Mouse (Mus musculus): Measurements from ENCODE around the gene Aldh2.
"Not testable (repeated sequence)": the region's sequence is repeated elsewhere in the genome, so short reads cannot be mapped to it uniquely, and the experiment has no call there.

Aldh2 gene

DNA sequence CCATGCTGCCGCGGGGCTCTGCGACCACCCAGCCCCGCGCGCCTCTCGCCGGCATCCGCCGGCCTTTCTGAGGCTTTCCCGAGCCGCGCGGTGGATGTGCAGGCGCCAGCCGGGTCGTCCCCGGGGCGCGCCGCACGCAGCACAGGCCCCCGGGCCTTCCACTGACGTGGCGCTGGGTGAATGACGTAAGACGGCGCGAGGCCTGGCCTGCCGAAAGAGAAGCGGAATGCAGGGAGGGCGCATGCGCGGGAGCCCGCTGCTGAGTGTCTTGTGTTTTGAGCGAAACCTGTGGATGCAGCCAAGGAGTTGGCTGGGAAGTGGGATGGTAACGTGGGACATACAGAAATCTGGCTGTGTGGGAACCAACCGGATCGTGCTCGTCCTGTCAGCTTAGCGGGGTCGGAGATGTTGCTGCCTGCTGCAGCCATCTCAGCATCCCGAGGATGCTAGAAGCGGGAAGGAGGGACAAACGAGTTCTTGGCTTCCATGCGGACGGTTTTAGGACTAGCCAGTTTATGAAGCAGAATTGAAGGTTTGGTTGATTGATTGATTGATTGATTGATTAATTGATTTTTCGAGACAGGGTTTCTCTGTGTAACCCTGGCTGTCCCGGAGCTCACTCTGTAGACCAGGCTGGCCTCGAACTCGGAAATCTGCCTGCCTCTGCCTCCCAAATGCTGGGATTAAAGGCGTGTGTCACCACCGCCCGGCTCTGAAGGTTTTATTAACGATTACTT lies 47.7 kb downstream of the Aldh2 start, which contains the start of gene Mapkapk5:
Gene Mapkapk5, minus strand, starts transcription at position 113 of the 737 bp plus-strand sequence.
- peak; percentile 93 to 97 for DNase-seq

DNA sequence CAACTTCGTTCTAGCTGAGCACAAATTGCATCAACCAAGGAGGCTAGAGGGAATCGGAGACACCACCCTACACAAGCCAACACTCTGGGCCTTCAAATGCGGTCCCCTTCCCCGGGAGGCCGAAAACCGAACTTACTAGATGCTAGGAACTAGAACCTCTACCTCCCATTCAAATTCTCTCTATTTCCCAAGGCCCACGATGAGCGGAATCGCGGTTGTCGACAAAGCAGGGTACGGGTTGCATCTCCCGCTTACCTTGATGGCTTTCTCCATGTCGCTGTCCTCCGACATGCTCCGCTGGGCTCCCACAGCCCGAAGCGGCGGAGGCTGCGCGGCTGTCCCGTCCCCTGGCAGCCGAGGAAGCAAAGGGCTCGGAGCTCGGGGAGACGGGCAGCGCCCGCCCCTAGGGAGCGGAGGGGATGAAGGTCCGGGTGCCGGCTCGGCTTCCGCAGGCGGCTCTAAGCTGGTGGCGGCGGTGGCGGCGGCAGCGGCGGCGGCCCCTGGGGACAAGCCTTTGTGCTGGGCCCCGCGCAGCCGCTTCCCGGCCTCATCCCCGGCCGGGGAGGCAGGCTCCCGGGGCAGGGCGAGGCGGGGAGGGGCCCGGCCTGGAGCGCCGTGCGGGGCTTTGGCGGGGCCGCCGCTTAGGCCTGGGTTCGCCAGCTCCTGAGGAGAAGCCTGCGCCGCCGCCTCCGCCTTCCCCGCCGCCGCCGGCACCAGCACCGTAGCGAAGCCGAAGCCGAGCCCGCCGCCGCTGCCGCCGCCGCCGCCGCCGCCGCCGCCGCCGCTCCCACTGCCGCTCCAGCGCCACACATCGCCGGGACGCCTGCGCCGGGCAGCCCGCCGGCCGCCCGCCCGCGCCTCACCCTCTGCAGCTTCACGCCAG lies 48.5 kb downstream of the Aldh2 start, which contains the start of the genes Adam1a and Gm42878:
Gene Adam1a, minus strand, starts transcription at position 573 of the 883 bp plus-strand sequence.
Gene Gm42878, minus strand, starts transcription at position 573 of the 883 bp plus-strand sequence.
- DNase-seq = peak in 1 of 2 experiments; percentile 27

DNA sequence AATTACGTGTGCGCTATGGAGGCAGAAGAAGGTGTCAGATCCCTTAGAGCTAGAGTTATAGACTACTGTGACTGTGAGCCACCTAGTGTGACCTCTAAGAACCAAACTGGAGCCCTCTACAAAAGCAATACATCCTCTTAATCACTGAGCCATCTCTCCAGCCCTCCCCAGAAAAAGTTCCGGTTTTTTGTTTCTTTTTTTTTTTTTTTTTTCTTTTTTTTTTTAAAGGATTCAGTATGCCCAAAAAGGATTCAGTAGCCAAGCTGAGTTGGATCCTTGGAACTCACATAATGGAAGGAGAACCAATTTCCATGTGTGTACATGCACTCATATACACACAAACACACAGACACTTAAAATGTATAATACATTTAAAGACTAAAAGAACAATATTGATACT lies 50.3 kb downstream of the Aldh2 start:
- DNase-seq = no peak

DNA sequence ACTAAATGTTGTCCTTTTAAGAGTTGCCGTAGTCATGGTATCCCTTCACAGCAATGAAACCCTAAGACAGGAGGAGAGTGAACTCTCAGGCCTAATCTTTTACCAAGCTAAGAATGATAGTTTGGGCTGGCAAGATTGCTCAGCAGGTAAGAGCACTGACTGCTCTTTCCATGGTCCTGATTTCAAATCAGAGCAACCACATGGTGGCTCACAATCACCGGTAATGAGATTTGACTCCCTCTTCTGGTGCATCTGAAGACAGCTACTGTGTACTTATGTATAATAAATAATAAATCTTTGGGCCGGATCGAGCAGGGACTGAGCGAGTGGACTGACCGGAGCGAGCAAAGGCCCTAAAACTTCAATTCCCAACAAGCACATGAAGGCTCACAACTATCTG lies 52.4 kb downstream of the Aldh2 start:
- DNase-seq = no peak

DNA sequence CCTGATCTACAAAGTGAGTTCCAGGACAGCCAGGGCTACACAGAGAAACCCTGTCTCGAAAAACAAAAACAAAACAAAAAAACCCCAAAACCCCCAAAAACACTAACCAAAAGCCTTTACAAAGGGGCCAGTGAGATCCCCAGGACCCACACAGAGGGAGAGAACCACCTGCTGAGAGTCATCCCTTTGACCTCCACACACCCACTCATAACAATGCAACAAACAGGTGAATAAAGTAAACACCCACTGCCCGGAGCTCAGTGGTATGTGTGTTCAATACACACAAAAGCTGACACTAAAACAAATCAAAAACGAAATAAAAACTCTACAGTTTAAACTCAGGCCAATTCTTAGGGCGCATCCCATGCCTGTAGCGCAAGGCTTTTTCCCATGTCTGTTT lies 53.6 kb downstream of the Aldh2 start:
- no peak for DNase-seq

DNA sequence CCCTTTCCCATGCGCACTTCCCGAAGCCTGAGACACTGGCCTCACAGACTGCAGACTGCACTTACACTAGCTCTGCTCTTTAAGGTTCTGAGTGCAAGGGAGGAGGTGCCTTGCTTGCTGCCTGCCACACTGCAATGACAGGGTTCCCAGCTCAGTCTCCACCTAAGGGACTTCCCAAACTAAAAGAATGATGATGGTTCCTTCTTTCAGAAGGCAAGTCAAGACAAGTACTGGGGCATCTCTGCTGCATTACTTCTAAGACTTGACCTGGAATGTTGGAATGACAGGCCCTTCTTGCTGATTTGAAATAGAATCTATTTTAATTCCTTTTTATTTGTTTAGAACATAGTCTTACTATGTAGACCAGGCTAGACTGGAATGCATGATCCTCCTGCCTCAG lies 56.0 kb downstream of the Aldh2 start:
- no peak for DNase-seq

DNA sequence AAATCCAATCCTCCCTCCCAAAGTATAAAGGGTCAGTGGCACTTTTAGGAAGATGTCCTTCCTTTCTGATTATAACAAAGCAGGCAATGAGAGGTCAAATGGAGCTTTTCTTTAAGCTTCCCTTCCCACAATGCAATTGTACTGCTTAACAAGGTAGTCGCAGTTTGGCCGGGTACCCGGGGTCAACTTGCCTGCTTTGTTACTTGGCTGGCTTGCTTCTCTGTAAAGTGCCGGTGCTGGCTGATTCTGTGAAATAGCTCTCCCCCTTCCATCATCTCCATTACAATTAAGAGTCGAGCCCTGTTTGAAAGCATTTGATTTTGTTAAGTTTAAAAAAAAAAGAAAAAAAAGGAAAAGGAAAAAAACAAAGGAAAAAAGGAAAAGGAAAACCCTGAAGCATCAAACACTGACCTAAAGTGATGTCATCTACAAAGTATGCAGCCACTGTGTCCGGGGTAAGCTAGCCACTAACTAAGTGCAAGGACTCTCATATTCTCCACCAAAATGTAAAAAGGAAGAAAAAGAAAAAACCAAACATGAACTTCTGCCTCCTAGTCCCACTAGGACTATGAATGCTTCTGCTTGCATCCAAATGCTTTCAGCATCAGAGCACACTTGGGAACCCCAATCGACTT lies 56.6 kb downstream of the Aldh2 start:
- DNase-seq = no peak

DNA sequence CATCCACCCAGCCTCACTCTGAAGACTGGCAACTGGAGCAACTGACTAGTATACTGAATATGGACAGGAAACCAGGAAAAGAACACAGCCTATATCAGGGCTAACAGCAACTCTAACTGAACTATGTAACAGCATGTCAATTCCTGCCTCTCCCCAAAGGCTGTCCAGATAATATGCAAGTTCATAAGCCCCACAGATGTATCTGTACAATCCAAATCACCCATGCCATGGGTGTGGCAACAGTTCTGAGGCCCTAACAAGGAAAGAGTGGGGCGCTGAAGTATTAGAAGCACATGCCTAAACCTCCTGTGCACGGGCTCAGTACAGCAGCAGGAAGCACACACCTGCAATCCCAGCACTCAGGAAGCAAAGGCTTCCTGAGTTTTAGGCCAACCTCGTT lies 58.5 kb downstream of the Aldh2 start:
- no peak for DNase-seq

DNA sequence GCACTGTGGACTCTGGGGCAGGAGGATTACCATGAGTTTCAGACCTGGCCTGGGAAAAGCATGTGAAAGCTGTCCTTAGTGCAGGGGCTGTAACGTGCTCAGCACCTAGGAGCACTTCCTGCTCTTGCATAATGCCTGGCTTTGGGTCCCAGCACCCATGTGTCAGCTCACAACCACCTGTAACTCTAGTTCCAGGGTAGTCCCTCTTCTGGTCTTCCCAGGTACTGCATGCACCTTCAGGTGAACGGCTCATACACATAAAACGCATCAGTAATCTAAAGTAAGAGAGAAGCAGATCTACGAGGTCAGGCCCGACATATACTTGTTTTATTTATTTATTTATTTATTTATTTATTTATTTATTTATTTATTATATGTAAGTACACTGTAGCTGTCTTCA lies 59.1 kb downstream of the Aldh2 start:
- DNase-seq = peak in 1 of 2 experiments; percentile 8

DNA sequence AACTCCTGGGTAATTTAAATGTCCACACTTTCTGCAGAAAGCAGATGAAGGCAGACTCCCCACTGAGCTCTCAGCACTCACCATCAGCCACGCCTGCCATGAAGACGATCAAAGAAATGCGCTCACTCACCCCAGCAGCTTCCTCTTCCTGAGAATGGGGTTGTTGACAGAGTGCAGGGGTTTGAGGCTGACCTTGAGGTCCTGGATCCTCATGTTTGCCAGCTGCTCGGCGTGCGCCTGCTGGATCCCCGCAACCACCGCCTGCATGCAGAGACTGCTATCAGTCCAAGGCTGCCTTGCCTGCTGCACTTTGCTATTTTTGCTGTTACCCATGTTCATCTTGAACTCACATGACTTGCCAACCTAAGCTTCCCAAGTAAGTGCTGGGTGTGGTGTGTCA lies 66.7 kb downstream of the Aldh2 start:
- no peak for DNase-seq

DNA sequence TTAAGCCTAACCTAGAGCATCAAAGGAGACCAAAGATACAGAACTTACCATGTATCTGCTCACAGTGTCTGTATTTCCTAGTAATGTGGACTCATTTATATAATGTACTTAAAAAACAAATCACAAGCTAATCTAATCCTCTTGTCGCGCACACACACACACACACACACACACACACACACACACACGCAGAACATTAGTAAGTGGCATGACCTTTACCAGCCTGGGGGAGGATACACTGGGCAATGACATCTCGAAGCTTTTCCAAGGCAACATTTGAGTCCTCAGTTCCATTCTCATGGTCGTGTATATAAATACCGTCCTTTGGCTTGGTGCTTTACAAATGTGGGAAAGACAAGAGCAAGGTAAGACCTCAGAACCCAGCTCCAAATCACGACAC lies 67.1 kb downstream of the Aldh2 start:
- no peak for DNase-seq

DNA sequence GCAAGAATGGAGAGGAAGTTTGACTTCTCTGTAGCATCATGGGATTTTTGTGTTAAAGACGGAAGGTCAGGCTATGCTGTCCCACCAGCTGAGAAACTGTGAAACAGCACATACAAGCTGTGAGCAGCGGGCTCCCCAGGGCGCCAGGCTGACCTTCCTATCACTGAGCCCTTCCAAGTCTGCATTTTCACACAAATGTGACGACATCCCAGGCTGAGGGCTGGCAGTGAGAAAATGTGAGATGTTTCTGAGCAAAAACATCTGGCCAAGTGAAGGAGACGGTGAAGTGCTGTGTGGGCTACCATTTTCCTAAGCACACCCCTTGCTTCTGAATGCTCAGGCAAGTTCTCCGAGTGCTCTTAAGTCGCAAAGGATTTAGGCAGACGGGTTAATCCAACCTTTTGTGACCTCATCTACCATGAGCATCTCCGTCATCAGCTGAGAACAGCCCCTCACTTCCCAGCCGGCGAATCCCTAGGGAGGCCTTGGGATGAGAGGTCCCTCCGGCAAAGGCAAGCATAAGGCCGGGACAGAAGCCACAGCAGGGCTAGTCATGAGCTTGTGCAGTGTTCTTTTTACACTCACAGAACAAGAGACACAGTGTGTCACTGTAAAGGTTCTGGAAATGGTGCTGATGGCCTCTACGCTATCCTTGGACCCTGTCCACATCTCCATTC lies 67.7 kb downstream of the Aldh2 start:
- DNase-seq = no peak

DNA sequence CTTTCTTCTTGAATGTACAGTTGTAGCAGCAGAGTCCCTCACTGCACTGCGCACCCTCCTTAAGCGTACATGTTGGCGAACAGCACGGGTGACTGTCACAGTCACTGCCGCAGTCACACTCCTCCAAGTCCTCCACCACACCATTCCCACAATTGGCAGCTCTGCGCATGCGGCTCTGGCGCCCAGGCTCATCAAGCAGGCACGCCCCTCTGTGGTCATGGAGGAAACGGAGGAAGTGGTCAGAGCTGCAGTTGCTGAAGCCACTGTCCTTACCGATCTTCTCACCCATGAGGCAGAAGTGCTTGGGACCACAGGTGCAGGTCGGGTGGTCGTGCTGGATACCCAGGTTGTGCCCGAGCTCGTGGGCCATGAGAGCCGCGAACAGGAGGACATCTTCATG lies 73.9 kb downstream of the Aldh2 start:
- DNase-seq = not testable (repeated sequence)

DNA sequence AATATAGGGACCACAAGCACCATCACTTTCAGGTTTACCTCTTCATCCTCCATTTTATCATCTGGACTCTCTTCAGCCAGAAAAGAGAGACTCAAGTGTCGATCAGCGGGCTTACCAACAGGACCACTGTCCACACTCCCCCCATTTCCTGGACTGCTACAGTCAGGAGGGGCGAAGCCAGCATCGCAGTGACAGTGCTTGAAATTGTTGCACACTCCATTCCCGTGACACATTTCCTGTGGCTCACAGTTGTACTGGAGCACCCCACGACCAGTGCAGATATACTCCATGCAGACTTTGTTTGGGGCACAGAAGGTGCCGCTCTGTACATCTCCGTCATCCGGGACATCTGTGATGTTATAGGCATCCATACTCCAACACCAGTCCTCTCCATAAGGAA lies 74.6 kb downstream of the Aldh2 start:
- no peak for DNase-seq

Data from spleen, adult 18-20 months (tissue).